Mouse (Mus musculus) retina, postnatal 7 days (tissue): Measurements from ENCODE around the gene Hoxa6.

ENCODE experiments used
- DNase-seq: peaks from one replicate; pipeline ENCODE4 v3.0.0-alpha.2; 2012; ENCODE audit warnings: low read depth, low spot score

Gene Hoxa6

GRCm38 (mm10) chr6:52165441-52166370, 42.8 kb downstream of the Hoxa6 start:
- no peak for DNase-seq

GRCm38 (mm10) chr6:52164626-52165440, 43.7 kb downstream of the Hoxa6 start, which contains the start of gene Hoxa2:
Hoxa2 (minus strand) TSS chr6:52164831.
- no peak for DNase-seq

DNA sequence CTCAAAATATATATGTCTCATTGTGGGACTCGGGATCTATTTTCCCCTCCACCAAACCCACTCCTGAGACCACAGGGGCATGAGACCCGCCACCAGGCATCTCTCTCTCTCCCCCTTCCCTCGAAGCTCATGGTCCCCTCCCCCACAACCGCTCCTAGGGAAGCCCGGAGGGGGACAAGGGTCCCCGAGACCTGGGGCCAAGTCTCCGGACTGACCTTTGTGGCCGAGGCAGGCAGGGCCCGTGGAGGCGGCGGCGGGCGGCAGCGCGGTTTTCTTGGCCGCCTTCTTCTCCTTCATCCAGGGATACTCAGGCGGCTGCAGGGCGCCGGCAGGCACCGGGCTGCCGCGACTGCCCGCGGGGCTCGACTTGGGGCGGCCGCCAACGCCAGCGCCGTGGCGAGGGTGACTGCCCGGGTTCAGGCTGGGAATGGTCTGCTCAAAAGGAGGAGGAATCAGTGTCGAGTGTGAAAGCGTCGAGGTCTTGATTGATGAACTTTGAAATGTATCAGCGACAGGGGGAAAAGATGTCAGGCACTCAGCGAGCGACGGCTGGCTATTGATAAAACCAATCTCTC, 44.4 kb downstream of the Hoxa6 start:
- no peak for DNase-seq

GRCm38 (mm10) chr6:52163366-52164031, 45.0 kb downstream of the Hoxa6 start:
- DNase-seq: no peak

- DNase-seq: no peak
Observed at GRCm38 (mm10) chr6:52162611-52163365, 45.7 kb downstream of the Hoxa6 start.

GRCm38 (mm10) chr6:52162093-52162380, 46.5 kb downstream of the Hoxa6 start:
- DNase-seq: no peak

DNA sequence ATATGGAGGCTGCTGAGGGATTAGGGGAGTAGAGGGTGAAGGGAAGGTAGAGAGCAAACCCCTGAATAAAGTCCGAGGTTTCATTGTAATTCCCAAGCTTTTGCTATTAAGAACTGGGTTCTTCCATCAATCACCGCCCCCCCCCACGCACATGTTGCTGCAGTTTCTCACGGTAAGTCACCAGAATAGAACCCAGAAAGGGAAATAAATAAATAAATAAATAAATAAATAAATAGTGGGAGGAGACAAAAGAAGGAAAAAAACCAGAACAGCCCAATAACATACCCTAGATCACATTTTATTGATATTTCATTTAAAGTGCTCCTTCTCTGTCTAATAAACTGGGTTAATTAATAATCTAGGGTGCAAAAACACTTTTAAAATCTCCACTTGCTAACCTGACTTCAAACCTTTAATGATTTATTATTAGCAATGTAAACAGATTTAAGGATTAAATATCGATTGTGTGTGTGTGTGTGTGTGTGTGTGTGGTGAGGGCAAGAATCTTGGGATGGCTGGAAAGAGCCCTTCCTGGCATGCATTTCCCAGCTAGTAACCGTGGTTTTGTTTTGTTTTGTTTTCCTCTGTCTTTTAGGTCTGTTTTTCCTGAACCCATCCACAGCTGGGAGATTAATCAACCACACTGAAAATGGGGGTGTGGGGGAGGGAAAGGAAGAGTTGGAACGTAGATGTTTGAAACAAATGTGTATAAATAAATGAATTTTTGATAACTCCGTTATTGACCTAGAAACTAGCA, 47.0 kb downstream of the Hoxa6 start:
- DNase-seq: no peak

GRCm38 (mm10) chr6:52160511-52161335, 47.8 kb downstream of the Hoxa6 start:
- no peak for DNase-seq

DNA sequence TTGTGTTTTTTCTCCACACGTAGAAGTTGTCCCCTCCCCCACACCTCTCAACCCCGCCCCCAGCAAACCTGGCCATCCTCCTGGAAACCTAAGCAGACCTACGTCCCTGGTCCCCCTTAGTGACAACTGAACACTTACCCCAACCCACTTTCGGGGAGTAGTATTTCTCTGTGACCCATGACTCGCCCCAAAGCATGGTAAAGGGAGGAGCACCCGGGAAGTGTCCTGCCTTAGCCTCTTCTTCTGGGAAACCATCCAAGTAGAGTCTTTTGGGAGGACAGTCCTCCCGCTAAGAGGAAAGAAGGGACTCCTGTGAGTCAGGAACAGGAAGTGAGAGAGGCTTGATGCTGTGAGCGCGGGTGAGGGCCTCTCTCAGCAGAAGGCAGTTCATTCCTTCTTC, 48.5 kb downstream of the Hoxa6 start:
- no peak for DNase-seq

DNA sequence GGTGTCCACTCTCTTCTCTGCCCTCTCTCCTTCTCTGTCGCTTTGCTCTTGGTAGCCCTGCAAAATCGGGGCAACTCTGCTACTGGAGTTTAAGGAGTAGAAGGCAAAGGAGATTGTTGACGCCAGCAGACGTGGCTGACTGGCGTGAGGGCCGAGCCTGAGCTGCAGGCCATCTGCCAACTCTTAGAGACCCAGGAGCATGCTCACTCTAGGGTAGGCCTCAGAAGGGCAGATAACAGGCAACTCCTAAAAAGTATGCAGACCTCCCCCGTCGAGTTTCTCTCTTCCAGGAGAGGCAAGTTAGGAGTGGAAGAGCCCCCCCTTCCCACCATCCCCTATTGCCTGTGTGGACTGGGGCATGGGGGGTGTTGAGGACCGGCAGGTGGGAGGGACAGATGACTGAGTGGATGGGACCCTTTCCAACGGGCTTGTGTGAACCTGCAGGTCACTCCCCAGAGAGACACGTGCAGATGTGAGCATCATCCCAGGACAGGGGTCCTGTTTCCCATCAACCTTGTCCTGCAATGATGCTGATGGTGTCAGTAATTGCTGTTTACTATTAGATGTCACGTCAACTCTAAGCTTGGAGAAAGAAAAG, 49.3 kb downstream of the Hoxa6 start:
- no peak for DNase-seq

DNA sequence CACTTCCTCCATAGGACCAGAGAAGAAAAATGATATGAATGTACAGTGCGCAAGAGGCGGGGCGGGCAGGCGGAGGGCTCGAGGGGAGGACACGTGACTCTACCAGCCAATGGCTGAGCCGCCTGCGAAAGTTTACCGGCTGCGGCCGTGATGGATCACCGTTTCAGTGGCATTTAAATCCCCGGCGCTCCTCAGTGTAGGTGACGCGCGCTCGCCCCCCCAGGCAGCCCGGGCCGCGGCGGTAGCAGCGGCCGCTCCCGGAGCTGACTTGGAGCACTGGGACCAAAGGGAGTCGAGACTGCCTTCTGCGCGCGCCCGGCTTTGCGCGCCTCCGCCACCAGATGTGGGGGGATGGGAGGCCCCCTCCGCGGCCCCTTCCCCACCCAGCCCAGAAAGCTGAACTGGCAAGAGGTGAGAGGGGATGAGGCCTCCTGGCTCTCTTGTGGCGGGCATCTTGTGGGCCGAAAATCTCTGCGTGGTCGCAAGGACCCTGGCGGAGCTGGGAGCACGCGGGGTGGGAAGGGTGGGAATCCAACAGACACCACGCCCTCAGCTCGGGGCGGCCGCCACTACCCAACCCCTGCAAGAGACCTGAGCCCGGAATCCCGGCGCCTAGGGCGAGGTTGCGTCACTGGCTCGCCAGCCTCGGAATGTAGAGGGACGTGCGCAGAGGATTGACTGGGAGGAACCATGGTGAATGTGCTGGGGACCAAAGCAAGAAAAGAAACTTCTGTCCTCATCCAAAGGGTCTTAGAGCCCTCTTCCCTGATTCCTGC, 50.1 kb downstream of the Hoxa6 start, which contains the start of gene Hoxa1:
TSS of gene Hoxa1 (minus strand) at position 42 of the 776 bp plus-strand sequence.
- no peak for DNase-seq

GRCm38 (mm10) chr6:52157466-52158275, 50.9 kb downstream of the Hoxa6 start:
- DNase-seq: no peak

- DNase-seq: no peak
Observed at GRCm38 (mm10) chr6:52156551-52157200, 51.8 kb downstream of the Hoxa6 start.
